In the genomic region with DNA sequence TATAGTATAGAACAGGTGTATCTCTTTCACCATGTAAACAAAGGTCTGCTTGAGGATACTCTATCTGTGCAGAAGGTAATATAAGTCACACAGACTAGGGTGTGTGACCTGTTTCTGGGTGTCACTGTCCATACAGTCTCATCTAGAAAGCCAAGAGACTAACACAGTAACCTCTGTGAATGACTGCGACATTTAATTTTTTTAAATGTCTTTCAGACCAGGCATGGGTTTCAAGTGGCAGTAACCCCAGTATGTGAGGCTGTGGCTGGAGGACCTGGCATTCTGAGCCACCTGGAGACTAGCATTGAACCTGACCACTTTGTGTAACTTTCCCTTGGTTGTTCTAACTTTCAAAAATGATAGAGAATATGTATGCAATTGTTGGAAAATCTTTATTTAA, we compare ENCODE assay signal across 9 mouse cellular contexts. TPM values are rescaled to one million over a fixed set of nuclear protein-coding genes. Genes with fewer than 3 reads are reported as not detected.
DNase-seq lines count a peak whose midpoint lies in the region; ATAC-seq lines count a peak whose summit lies in the region.
"Had no signal": no experiment of that assay in that cellular context is flagged by ENCODE, and none has a peak within 500 bp of the region (broad histone marks: within the 10 kb centered on the region; RNA-seq: fewer than 3 reads in every experiment).

No protein-coding gene starts in this region.

- no peak overlapping the region; the same call in 1 of the 2 replicates for H3K27ac ChIP-seq in heart, embryonic 13.5 days (replicated peaks)
- no peak overlapping the region for H3K27ac ChIP-seq in brown adipose tissue, adult 24 weeks (replicated peaks; ENCODE audit: low read depth, low read length)
- H3K27ac ChIP-seq in hindbrain, embryonic 16.5 days (ENCODE audit: low read depth, low read length): no peak overlapping the region
- H3K27ac ChIP-seq in midbrain, embryonic 14.5 days (replicated peaks; ENCODE audit: low read depth, low read length): no peak overlapping the region

- no peak for DNase-seq in heart, adult 8-10 months (ENCODE audit: low spot score)
- DNase-seq in midbrain, embryonic 14.5 days: no peak
- DNase-seq in thymus, postnatal 14 days: no peak
- DNase-seq in right cerebral cortex, adult 18-20 months: no peak
- no peak for DNase-seq in layer of hippocampus, postnatal 36 days
- DNase-seq: left cerebral cortex, postnatal 4 days had no signal

- no peak for ATAC-seq in heart, embryonic 13.5 days (ENCODE audit: extremely low read depth, insufficient number of reproducible peaks, low FRiP score, low TSS enrichment)
- no peak for ATAC-seq in hindbrain, embryonic 16.5 days
- no peak for ATAC-seq in midbrain, embryonic 14.5 days (ENCODE audit: low FRiP score, low TSS enrichment)

- no peaks in the 10 kb centered on the region for H3K27me3 ChIP-seq in heart, embryonic 13.5 days (replicated peaks)
- H3K27me3 ChIP-seq in hindbrain, embryonic 16.5 days (replicated peaks; ENCODE audit: control insufficient read depth, insufficient read depth, low read length): no peaks in the 10 kb centered on the region
- H3K27me3 ChIP-seq in midbrain, embryonic 14.5 days (ENCODE audit: control insufficient read depth, insufficient read depth, low read length): no peaks in the 10 kb centered on the region

- peak overlapping the region; percentile 74 for H3K4me3 ChIP-seq in heart, embryonic 13.5 days
- peak overlapping the region; percentile 13; the same call in 1 of the 2 replicates for H3K4me3 ChIP-seq in brown adipose tissue, adult 24 weeks (ENCODE audit: insufficient read depth, low read depth, low read length)
- peak overlapping the region; percentile 71 for H3K4me3 ChIP-seq in hindbrain, embryonic 16.5 days (ENCODE audit: low read length)
- peak overlapping the region; percentile 53 for H3K4me3 ChIP-seq in midbrain, embryonic 14.5 days (replicated peaks; ENCODE audit: low read depth, low read length)

- no peaks in the 10 kb centered on the region for H3K9me3 ChIP-seq in heart, embryonic 13.5 days
- H3K9me3 ChIP-seq in hindbrain, embryonic 16.5 days (ENCODE audit: control insufficient read depth, low read length): no peaks in the 10 kb centered on the region
- H3K9me3 ChIP-seq in midbrain, embryonic 14.5 days (ENCODE audit: control insufficient read depth, low read length): no peaks in the 10 kb centered on the region

- WGBS in heart, embryonic 13.5 days: 71% methylated on average over 1 of the region's 1 CpGs
- 81% methylated on average over 1 of the region's 1 CpGs for WGBS in hindbrain, embryonic 16.5 days
- whole genome bisulfite sequencing in midbrain, embryonic 14.5 days: 88% methylated on average over 1 of the region's 1 CpGs

- H3K4me2 ChIP-seq in heart, embryonic 13.5 days: peak overlapping the region; percentile 79
- H3K4me2 ChIP-seq in hindbrain, embryonic 16.5 days (ENCODE audit: low read length): peak overlapping the region; percentile 77
- peak overlapping the region; percentile 70 for H3K4me2 ChIP-seq in midbrain, embryonic 14.5 days (ENCODE audit: low read length)

- peak overlapping the region; percentile 92 for H3K9ac ChIP-seq in heart, embryonic 13.5 days
- no peak overlapping the region; the same call in 1 of the 2 replicates for H3K9ac ChIP-seq in hindbrain, embryonic 16.5 days (ENCODE audit: low read depth, low read length)
- peak overlapping the region; percentile 17; the same call in 1 of the 2 replicates for H3K9ac ChIP-seq in midbrain, embryonic 14.5 days (replicated peaks; ENCODE audit: low read length)

- H3K36me3 ChIP-seq in heart, embryonic 13.5 days: peaks cover 24% of the 10 kb centered on the region
- no peaks in the 10 kb centered on the region for H3K36me3 ChIP-seq in hindbrain, embryonic 16.5 days (ENCODE audit: control insufficient read depth, insufficient read depth, low read length)
- H3K36me3 ChIP-seq in midbrain, embryonic 14.5 days (ENCODE audit: control insufficient read depth, insufficient read depth, low read length): peaks cover 1% of the 10 kb centered on the region

- peaks cover 45% of the 10 kb centered on the region for H3K4me1 ChIP-seq in heart, embryonic 13.5 days
- peaks cover 16% of the 10 kb centered on the region for H3K4me1 ChIP-seq in brown adipose tissue, adult 24 weeks (ENCODE audit: control insufficient read depth, insufficient read depth, insufficient read length, low read length)
- H3K4me1 ChIP-seq in hindbrain, embryonic 16.5 days (ENCODE audit: control insufficient read depth, insufficient read depth, low read depth, low read length): peaks cover 8% of the 10 kb centered on the region
- H3K4me1 ChIP-seq in midbrain, embryonic 14.5 days (ENCODE audit: control insufficient read depth, insufficient read depth, low read length): peaks cover 32% of the 10 kb centered on the region

RNA-seq across cellular contexts. Expression of a gene that starts 1.2 kb away (rescaled TPM):
- 69.4 and 84.7 TPM in 2 replicates for polyA plus RNA-seq in heart, embryonic 13.5 days (2015; fragmentation: Nextera tagmentation; extraction: Ambion mirVana)
- total RNA-seq in heart, adult 8-10 months (2022): 100 to 1,000 TPM; 162 to 263 (median 197) TPM
- 800 and 1,040 TPM in 2 replicates for polyA plus RNA-seq in brown adipose tissue, adult 24 weeks (2012; ENCODE audit: insufficient read depth, insufficient read length, missing spikeins)
- polyA plus RNA-seq in hindbrain, embryonic 16.5 days (2015; fragmentation: Nextera tagmentation; extraction: Ambion mirVana): 48.5 and 64.7 TPM in 2 replicates
- polyA plus RNA-seq in midbrain, embryonic 14.5 days (2014; fragmentation: Nextera tagmentation; extraction: Ambion mirVana): 68.6 and 76.9 TPM in 2 replicates
- total RNA-seq in layer of hippocampus, postnatal 36 days (2021): 10 to 100 TPM; 80.4 to 84.0 TPM

Comparison
In these comparisons a context has a peak if more than half of its experiments do, and no peak if none do; other contexts are left out.
1. H3K4me3 ChIP-seq: peak in every context shown above with its lines; median percentile 74 in heart, embryonic 13.5 days; 71 in hindbrain, embryonic 16.5 days; 53 in midbrain, embryonic 14.5 days; 13 in brown adipose tissue, adult 24 weeks.